ENCODE assay signal across 8 mouse cellular contexts in genomic region chr2:61803443-61804367, GRCm38 (mm10). TPM values are rescaled to one million over a fixed set of nuclear protein-coding genes. Genes with fewer than 3 reads are reported as not detected.
DNase-seq lines count a peak whose midpoint lies in the region; ATAC-seq and TF ChIP-seq lines count a peak whose summit lies in the region.

No protein-coding gene starts in this region.

- no peaks in the 10 kb centered on the region for H3K9me3 ChIP-seq in forebrain, embryonic 11.5 days (ENCODE audit: control insufficient read depth, low read length)

- 2% methylated on average over 29 of the region's 29 CpGs for WGBS in forebrain, embryonic 11.5 days

- H3K4me1 ChIP-seq in forebrain, embryonic 11.5 days (replicated peaks; ENCODE audit: control insufficient read depth, insufficient read depth, low read length) = peaks cover 9% of the 10 kb centered on the region

- peaks cover 40% of the 10 kb centered on the region for H3K27me3 ChIP-seq in forebrain, embryonic 11.5 days (ENCODE audit: control insufficient read depth, insufficient read depth, low read length)

- peak overlapping the region; percentile 24; the same call in 1 of the 2 replicates for H3K4me2 ChIP-seq in forebrain, embryonic 11.5 days (ENCODE audit: low read depth, low read length, severe bottlenecking)

- no peak for TF ChIP-seq CTCF in layer of hippocampus, adult 2 months (conservative IDR thresholded peaks at IDR 0.05)
- no peak for TF ChIP-seq CTCF in brain, embryonic 14.5 days (IDR thresholded peaks at IDR 0.05; ENCODE audit: borderline replicate concordance, extremely low read depth, insufficient read depth, insufficient read length)

- H3K4me3 ChIP-seq in layer of hippocampus, adult 2 months = peak overlapping the region; percentile 71
- H3K4me3 ChIP-seq in forebrain, embryonic 11.5 days (ENCODE audit: low read depth, low read length) = peak overlapping the region; percentile 14; the same call in 1 of the 2 replicates

- ATAC-seq in forebrain, embryonic 11.5 days (replicated peaks; ENCODE audit: low FRiP score) = no peak

- no peak overlapping the region for H3K9ac ChIP-seq in forebrain, embryonic 11.5 days (ENCODE audit: low read length)

- H3K36me3 ChIP-seq in forebrain, embryonic 11.5 days (ENCODE audit: control insufficient read depth, insufficient read depth, low read length) = no peaks in the 10 kb centered on the region

- no peak for TF ChIP-seq POLR2A in brain, embryonic 14.5 days (IDR thresholded peaks at IDR 0.05; ENCODE audit: borderline replicate concordance, extremely low read depth, insufficient read depth, insufficient read length, poor library complexity, severe bottlenecking)

- peak overlapping the region; percentile 94 for H3K27ac ChIP-seq in layer of hippocampus, adult 2 months
- H3K27ac ChIP-seq in forebrain, embryonic 11.5 days (ENCODE audit: low read depth, low read length) = peak overlapping the region; percentile 37; the same call in 1 of the 2 replicates

- peak in 1 of 2 experiments; percentile 52 for DNase-seq in layer of hippocampus, adult 2 months (ENCODE audit: low spot score in 2 of 2)
- DNase-seq in layer of hippocampus, adult 9-11 months = no peak
- DNase-seq in brain, embryonic 14.5 days (ENCODE audit: low read depth) = peak; percentile 78
- peak; percentile 53 for DNase-seq in forebrain, embryonic 11.5 days (ENCODE audit: low spot score)
- DNase-seq in left cerebral cortex, adult 8-10 months (ENCODE audit: low spot score in 2 of 2) = peak; percentile 20 to 35
- peak; percentile 33 for DNase-seq in right cerebral cortex, postnatal 14 days
- no peak for DNase-seq in Muller cell, postnatal 12 days (ENCODE audit: inconsistent ontology term)
- DNase-seq in c-Kit-positive CD71-positive TER-119-positive erythroid progenitor cells, embryonic 14.5 days (ENCODE audit: low spot score) = no peak

RNA-seq across cellular contexts. Expression of gene Tbr1, which starts 1.0 kb away (rescaled TPM):
- 10 to 100 TPM; 41.1 to 45.3 TPM for total RNA-seq in layer of hippocampus, adult 2 months (2021)
- polyA plus RNA-seq in brain, embryonic 14.5 days (2012; rRNA removed) = 33.8 and 60.1 TPM in 2 replicates
- 39.9 and 43.8 TPM in 2 replicates for polyA plus RNA-seq in forebrain, embryonic 11.5 days (2014; fragmentation: Nextera tagmentation; extraction: Ambion mirVana)
- 100 to 1,000 TPM; 105 to 130 (median 109) TPM for total RNA-seq in left cerebral cortex, adult 8-10 months (2022)

Comparison
In these comparisons a context has a peak if more than half of its experiments do, and no peak if none do; other contexts are left out.
1. DNase-seq: peak in brain, embryonic 14.5 days (single experiment), forebrain, embryonic 11.5 days (single experiment), left cerebral cortex, adult 8-10 months (2 of 2) and right cerebral cortex, postnatal 14 days (single experiment); none in layer of hippocampus, adult 9-11 months (single experiment), Muller cell, postnatal 12 days (single experiment) and c-Kit-positive CD71-positive TER-119-positive erythroid progenitor cells, embryonic 14.5 days (single experiment).